Mouse (Mus musculus) liver, adult 10 weeks (tissue): Measurements from ENCODE around the gene Pdk2. TPM values are rescaled to one million over a fixed set of nuclear protein-coding genes. Genes with fewer than 3 reads are reported as not detected.

Experiments used
- polyA plus RNA-seq: library from polyadenylated mRNA; stranded (reverse); fragments of 350-450 nt; fragmentation: Illumina TruSeq; extraction: RNeasy Lipid Tissue Mini Kit (QIAGEN cat#74804); gene quantifications from one replicate; pipeline ENCODE4 v1.2.3, GENCODE M21; 2014; ENCODE audit warnings: low read depth, low replicate concordance

The Pdk2 gene
- 12.4 TPM for polyA plus RNA-seq

GRCm38 (mm10) chr11:95041139-95041609, at the start of gene Pdk2:
Gene Pdk2, minus strand, starts transcription at chr11:95041354.

GRCm38 (mm10) chr11:95076536-95077111, 35.5 kb upstream of the Pdk2 start, which contains the start of gene Itga3:
Gene Itga3, minus strand, starts transcription at chr11:95076801.

GRCm38 (mm10) chr11:95009629-95010014, 31.5 kb downstream of the Pdk2 start, which contains the start of gene Samd14:
Gene Samd14, plus strand, starts transcription at chr11:95009879.

GRCm38 (mm10) chr11:94990749-94991577, 50.2 kb downstream of the Pdk2 start, which contains the start of gene Ppp1r9b:
Gene Ppp1r9b, plus strand, starts transcription at chr11:94991035.

Other genes with a start within 250 kb of the Pdk2 start
- 0.66 TPM for gene Col1a1, start 105.1 kb downstream of the Pdk2 start, polyA plus RNA-seq
- gene Hils1, start 73.8 kb downstream of the Pdk2 start, polyA plus RNA-seq: not detected
- gene Sgca, start 65.0 kb downstream of the Pdk2 start, polyA plus RNA-seq: not detected
- 0.93 TPM for gene Ppp1r9b, start 50.3 kb downstream of the Pdk2 start, polyA plus RNA-seq
- gene Samd14, start 31.5 kb downstream of the Pdk2 start, polyA plus RNA-seq: not detected
- gene Itga3, start 35.4 kb upstream of the Pdk2 start, polyA plus RNA-seq: 0.53 TPM
- not detected for gene Dlx3, start 78.8 kb upstream of the Pdk2 start, polyA plus RNA-seq
- 0.24 TPM for gene Dlx4, start 104.9 kb upstream of the Pdk2 start, polyA plus RNA-seq
- gene Tac4, start 220.2 kb upstream of the Pdk2 start, polyA plus RNA-seq: not detected